Mouse (Mus musculus) kidney, postnatal 25 days (tissue): ENCODE data around the gene Olfr906.

Experiments
- DNase-seq, 2 experiments: peaks; one replicate each; pipeline ENCODE4 v3.0.0; 2021; ENCODE audit warnings: mixed read lengths in 2 of 2

The Olfr906 gene

GRCm38 (mm10) chr9:38486785-38487184, at the start of gene Olfr906:
Olfr906 (plus strand) TSS chr9:38487085.
- no peak for DNase-seq

GRCm38 (mm10) chr9:38447352-38447751, 39.5 kb upstream of the Olfr906 start, which contains the start of gene Olfr902:
Olfr902 (plus strand) TSS chr9:38447652.
- DNase-seq: no peak

- no peak for DNase-seq
These were observed 24.0 kb upstream of the Olfr906 start, which contains the start of gene Olfr904 for GRCm38 (mm10) chr9:38462844-38463243. Olfr904 (plus strand) TSS chr9:38463144.

- DNase-seq: no peak
These were observed 16.1 kb upstream of the Olfr906 start, which contains the start of gene Olfr905 for GRCm38 (mm10) chr9:38470807-38471206. Olfr905 (plus strand) TSS chr9:38471107.

GRCm38 (mm10) chr9:38495501-38495900, 8.6 kb downstream of the Olfr906 start, which contains the start of gene Olfr907:
Olfr907 (plus strand) TSS chr9:38495801.
- no peak for DNase-seq

- DNase-seq: no peak
These were observed 25.5 kb downstream of the Olfr906 start for GRCm38 (mm10) chr9:38512353-38512752.

- DNase-seq: no peak
These were observed 34.4 kb downstream of the Olfr906 start, which contains the start of gene Olfr911-ps1 for GRCm38 (mm10) chr9:38521280-38521679. Olfr911-ps1 (plus strand) TSS chr9:38521580.

GRCm38 (mm10) chr9:38537549-38537948, 50.7 kb downstream of the Olfr906 start, which contains the start of gene Olfr910:
Olfr910 (plus strand) TSS chr9:38537849.
- DNase-seq: no peak
